Mouse (Mus musculus) lung, adult 2 months (tissue): Measurements from ENCODE around the gene Dnlz.

Source experiments
- CTCF ChIP-seq: fragments of 200-500 bp; IDR thresholded peaks from 2 replicates; pipeline ENCODE4 v1.5.1; 2011; ENCODE audit warnings: mild to moderate bottlenecking, low read length, control low read depth; ENCODE audit not compliant: insufficient read depth
- POLR2A ChIP-seq: fragments of 200-500 bp; IDR thresholded peaks from 2 replicates; pipeline ENCODE4 v1.6.1; 2011; ENCODE audit warnings: low read depth, mild to moderate bottlenecking, control low read depth, low read length, borderline replicate concordance; ENCODE audit errors: extremely low read depth

- TF ChIP-seq CTCF (no peak), POLR2A (no peak)
Measured at GRCm38 (mm10) chr2:26359983-26360382, 8.1 kb upstream of the Dnlz start.
